Mouse (Mus musculus) heart, adult 2 months (tissue): ENCODE measurements around the gene Foxn2.

ENCODE experiments used
- CTCF ChIP-seq: fragments of 200-600 bp; IDR thresholded peaks from 2 replicates; pipeline ENCODE4 v1.8.1; 2022; ENCODE audit warnings: antibody characterized with exemption, mild to moderate bottlenecking, moderate library complexity
- POLR2A ChIP-seq: fragments of 200-500 bp; IDR thresholded peaks from 2 replicates; pipeline ENCODE4 v1.6.1; 2011; ENCODE audit warnings: mild to moderate bottlenecking, low read depth, low read length, control low read depth; ENCODE audit not compliant: insufficient read depth

- TF ChIP-seq CTCF (no peak), POLR2A (no peak)
These were observed 39.9 kb downstream of the Foxn2 start for GRCm38 (mm10) chr17:88480369-88480768.
